Mouse (Mus musculus) kidney, embryonic 15.5 days (tissue): Measurements from ENCODE around the gene Setd4. TPM values are rescaled to one million over a fixed set of nuclear protein-coding genes. Genes with fewer than 3 reads are reported as not detected.

Source experiments
- ATAC-seq: fragments of 200-750 bp; cut with Nextera tagmentation; replicated peaks from 2 replicates; pipeline ENCODE4 v1.8.0; 2017; ENCODE audit warnings: moderate TSS enrichment; ENCODE audit not compliant: low FRiP score
- H3K27ac ChIP-seq: fragments of 300-500 bp; sonication (generic); 2 replicates; pipeline ENCODE4 v1.5.1; 2015; ENCODE audit warnings: mild to moderate bottlenecking, inconsistent platforms
- H3K27me3 ChIP-seq: fragments of 300-500 bp; sonication (generic); 2 replicates; pipeline ENCODE4 v1.6.1; 2015; ENCODE audit warnings: inconsistent platforms
- H3K36me3 ChIP-seq: fragments of 300-500 bp; sonication (generic); 2 replicates; pipeline ENCODE4 v1.6.1; 2015; ENCODE audit warnings: inconsistent platforms
- H3K4me1 ChIP-seq: fragments of 300-500 bp; sonication (generic); 2 replicates; pipeline ENCODE4 v1.6.1; 2015; ENCODE audit warnings: inconsistent platforms
- H3K4me2 ChIP-seq: fragments of 300-500 bp; sonication (generic); 2 replicates; pipeline ENCODE4 v1.6.1; 2015; ENCODE audit warnings: moderate library complexity, mild to moderate bottlenecking, inconsistent platforms
- H3K4me3 ChIP-seq: fragments of 300-500 bp; sonication (generic); replicated peaks from 2 replicates; pipeline ENCODE4 v1.5.1; 2015; ENCODE audit warnings: mild to moderate bottlenecking, inconsistent platforms
- H3K9ac ChIP-seq: fragments of 300-500 bp; sonication (generic); 2 replicates; pipeline ENCODE4 v1.6.1; 2015; ENCODE audit warnings: mild to moderate bottlenecking, inconsistent platforms
- H3K9me3 ChIP-seq: fragments of 300-500 bp; sonication (generic); replicated peaks from 2 replicates; pipeline ENCODE4 v1.6.1; 2016; ENCODE audit warnings: inconsistent platforms
- WGBS: fragments of 180-500 bp; shearing (Covaris S2); methylation state at CpG from one replicate; pipeline ENCODE4 v1.1.7; 2015; ENCODE audit warnings: mixed read lengths; 5-methylcytosine and 5-hydroxymethylcytosine counted together
- polyA plus RNA-seq: library from polyadenylated mRNA; unstranded; fragments of >200 nt; fragmentation: Nextera tagmentation; extraction: Ambion mirVana; gene quantifications from 2 replicates; pipeline ENCODE4 v1.2.1, GENCODE M21; 2015

Setd4 gene
- polyA plus RNA-seq, 1 experiment from 2014 or later: 13.9 TPM

DNA sequence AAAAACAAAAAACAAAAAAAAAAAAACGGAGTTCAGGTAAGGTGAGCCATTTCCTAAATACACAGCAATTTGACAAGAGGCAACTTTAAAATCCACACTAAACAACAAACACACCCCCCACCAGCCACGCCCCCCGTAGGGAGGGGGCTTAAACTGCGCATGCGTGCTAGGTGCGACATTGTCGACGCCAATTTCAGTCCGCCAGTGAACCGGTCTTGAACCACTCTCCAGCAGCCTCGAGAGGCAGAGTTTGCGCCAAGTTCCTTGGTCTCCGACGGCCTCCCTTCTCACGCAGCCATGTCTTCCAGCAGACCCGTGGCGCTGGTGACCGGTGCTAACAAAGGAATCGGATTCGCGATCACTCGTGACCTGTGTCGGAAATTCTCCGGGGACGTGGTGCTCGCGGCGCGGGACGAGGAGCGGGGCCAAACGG lies 3.8 kb upstream of the Setd4 start:
- ATAC-seq: peak; percentile 60
- Histone ChIP-seq H3K9me3 (no peaks in the 10 kb centered on the region), H3K4me2 (peak overlapping the region; percentile 76), H3K4me3 (peak overlapping the region; percentile 72), H3K27me3 (no peaks in the 10 kb centered on the region), H3K4me1 (peaks cover 23% of the 10 kb centered on the region), H3K27ac (peak overlapping the region; percentile 82), H3K9ac (peak overlapping the region; percentile 76), H3K36me3 (peaks cover 15% of the 10 kb centered on the region)
- WGBS: under 1% methylated on average over 32 of the region's 32 CpGs

- WGBS: 90% methylated on average over 7 of the region's 7 CpGs
- Histone ChIP-seq H3K4me2 (no peak overlapping the region), H3K4me3 (no peak overlapping the region), H3K4me1 (peaks cover 24% of the 10 kb centered on the region), H3K27me3 (no peaks in the 10 kb centered on the region), H3K36me3 (peaks cover 10% of the 10 kb centered on the region), H3K9ac (no peak overlapping the region), H3K9me3 (no peaks in the 10 kb centered on the region), H3K27ac (no peak overlapping the region)
- no peak for ATAC-seq
Measured at GRCm38 (mm10) chr16:93606146-93606545, 2.3 kb upstream of the Setd4 start.

GRCm38 (mm10) chr16:93605553-93605952 lies 1.7 kb upstream of the Setd4 start, which contains the start of gene Cbr1:
Gene Cbr1 (plus strand): TSS chr16:93605853.
- Histone ChIP-seq H3K9ac (no peak within 1 kb of the TSS; the same call in 1 of the 2 replicates), H3K4me1 (peaks cover 24% of the 10 kb centered on the region), H3K36me3 (peaks cover 8% of the 10 kb centered on the region), H3K9me3 (no peaks in the 10 kb centered on the region), H3K4me2 (peak within 1 kb of the TSS; percentile 94), H3K27me3 (no peaks in the 10 kb centered on the region), H3K4me3 (peak within 1 kb of the TSS; percentile 59), H3K27ac (no peak within 1 kb of the TSS)
- 66% methylated on average over 4 of the region's 4 CpGs for WGBS
- ATAC-seq: no peak

DNA sequence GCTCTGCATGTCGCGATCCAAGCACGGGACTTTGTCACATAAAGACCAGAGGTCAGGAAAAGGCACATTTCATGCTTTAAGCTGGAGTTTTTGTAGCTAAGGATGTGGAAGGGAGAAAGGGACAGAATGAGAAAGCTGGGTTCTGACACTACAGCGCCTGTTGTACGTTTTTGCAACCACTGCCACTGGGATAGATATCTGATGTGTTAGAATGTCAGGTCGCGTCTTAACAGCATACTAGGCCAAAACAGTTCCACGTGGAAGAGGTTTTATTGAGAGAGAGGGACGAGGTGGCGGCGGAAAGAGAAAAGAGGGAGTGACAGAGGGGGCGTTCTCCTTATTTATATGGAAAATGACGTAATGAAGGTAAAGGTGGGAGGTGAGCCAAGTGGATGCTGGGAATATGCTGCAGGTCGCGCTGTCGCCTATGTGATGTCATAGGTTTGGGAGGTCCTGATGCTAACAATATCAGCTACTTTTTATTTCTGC lies 662 bp upstream of the Setd4 start:
- peak overlapping the region; percentile 59 for H3K4me3 ChIP-seq
- peak overlapping the region; percentile 94 for H3K4me2 ChIP-seq
- no peaks in the 10 kb centered on the region for H3K9me3 ChIP-seq
- no peak for ATAC-seq
- peak overlapping the region; percentile 89 for H3K27ac ChIP-seq
- H3K27me3 ChIP-seq: no peaks in the 10 kb centered on the region
- H3K4me1 ChIP-seq: peaks cover 24% of the 10 kb centered on the region
- H3K36me3 ChIP-seq: 0 out of 2 replicates have a peak, but pooled peaks cover 3% of the 10 kb centered on the region
- H3K9ac ChIP-seq: peak overlapping the region; percentile 70
- 3% methylated on average over 16 of the region's 16 CpGs for WGBS

- H3K27ac ChIP-seq: no peak overlapping the region
- WGBS: 86% methylated on average over 6 of the region's 6 CpGs
- H3K4me2 ChIP-seq: no peak overlapping the region
- no peak overlapping the region for H3K4me3 ChIP-seq
- no peaks in the 10 kb centered on the region for H3K9me3 ChIP-seq
- no peaks in the 10 kb centered on the region for H3K27me3 ChIP-seq
- no peak for ATAC-seq
- no peak overlapping the region for H3K9ac ChIP-seq
- peaks cover 21% of the 10 kb centered on the region; the same call in 1 of the 2 replicates for H3K36me3 ChIP-seq
- peaks cover 15% of the 10 kb centered on the region for H3K4me1 ChIP-seq
Measured at GRCm38 (mm10) chr16:93599461-93599860, 4.4 kb downstream of the Setd4 start.

DNA sequence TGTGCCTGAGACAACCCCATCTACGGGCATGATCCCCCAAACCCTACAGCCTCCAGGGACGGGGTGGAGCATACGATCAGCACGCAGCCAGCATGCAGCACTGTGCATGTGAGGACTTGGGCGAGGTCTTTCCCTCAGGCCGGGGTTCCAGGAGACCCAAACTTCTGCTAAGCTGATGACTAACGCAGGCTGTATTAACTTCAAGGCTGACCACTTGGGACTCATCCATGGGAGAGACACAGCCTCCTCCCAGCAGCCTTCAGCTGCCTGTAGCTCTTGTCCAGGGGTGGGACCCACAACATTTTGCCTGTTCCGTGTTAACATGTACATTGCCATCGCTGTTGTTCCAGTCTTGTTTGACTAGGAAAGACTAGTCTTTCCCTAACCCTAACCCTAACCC lies 6.3 kb downstream of the Setd4 start:
- Histone ChIP-seq H3K36me3 (peaks cover 34% of the 10 kb centered on the region), H3K4me1 (peaks cover 6% of the 10 kb centered on the region; the same call in 1 of the 2 replicates), H3K27me3 (no peaks in the 10 kb centered on the region), H3K4me3 (no peak overlapping the region), H3K4me2 (no peak overlapping the region), H3K9me3 (no peaks in the 10 kb centered on the region), H3K9ac (no peak overlapping the region), H3K27ac (peak overlapping the region; percentile 30)
- 92% methylated on average over 9 of the region's 9 CpGs for WGBS
- ATAC-seq: no peak

- Histone ChIP-seq H3K27ac (peak overlapping the region; percentile 30; the same call in 1 of the 2 replicates), H3K4me3 (no peak overlapping the region), H3K27me3 (no peaks in the 10 kb centered on the region), H3K36me3 (peaks cover 34% of the 10 kb centered on the region), H3K9me3 (no peaks in the 10 kb centered on the region), H3K4me2 (no peak overlapping the region), H3K9ac (no peak overlapping the region), H3K4me1 (peaks cover 6% of the 10 kb centered on the region; the same call in 1 of the 2 replicates)
- ATAC-seq: peak; percentile 60; the same call in 1 of the 2 replicates
- 82% methylated on average over 7 of the region's 7 CpGs for WGBS
Measured at GRCm38 (mm10) chr16:93596807-93597206, 7.1 kb downstream of the Setd4 start.

- Histone ChIP-seq H3K4me3 (no peak overlapping the region), H3K27me3 (no peaks in the 10 kb centered on the region), H3K4me2 (no peak overlapping the region), H3K27ac (0 out of 2 replicates have a peak overlapping the region, but pooled peaks have one; percentile 27), H3K9ac (no peak overlapping the region), H3K4me1 (peaks cover 6% of the 10 kb centered on the region; the same call in 1 of the 2 replicates), H3K36me3 (peaks cover 39% of the 10 kb centered on the region), H3K9me3 (no peaks in the 10 kb centered on the region)
- no peak for ATAC-seq
- WGBS: 68% methylated on average over 5 of the region's 5 CpGs
Measured at GRCm38 (mm10) chr16:93595766-93596165, 8.1 kb downstream of the Setd4 start.

- WGBS: 95% methylated on average over 10 of the region's 10 CpGs
- Histone ChIP-seq H3K4me3 (no peak overlapping the region), H3K4me2 (no peak overlapping the region), H3K9me3 (no peaks in the 10 kb centered on the region), H3K4me1 (peaks cover 6% of the 10 kb centered on the region; the same call in 1 of the 2 replicates), H3K27ac (no peak overlapping the region), H3K9ac (no peak overlapping the region), H3K27me3 (no peaks in the 10 kb centered on the region), H3K36me3 (peaks cover 48% of the 10 kb centered on the region)
- ATAC-seq: no peak
Measured at GRCm38 (mm10) chr16:93594448-93594847, 9.4 kb downstream of the Setd4 start.

- WGBS: 89% methylated on average over 8 of the region's 8 CpGs
- Histone ChIP-seq H3K9ac (no peak overlapping the region), H3K27ac (no peak overlapping the region), H3K4me3 (no peak overlapping the region), H3K27me3 (no peaks in the 10 kb centered on the region), H3K4me2 (no peak overlapping the region), H3K36me3 (peaks cover 45% of the 10 kb centered on the region), H3K4me1 (peaks cover 6% of the 10 kb centered on the region; the same call in 1 of the 2 replicates), H3K9me3 (no peaks in the 10 kb centered on the region)
- no peak for ATAC-seq
Measured at GRCm38 (mm10) chr16:93593406-93593805, 10.5 kb downstream of the Setd4 start.

DNA sequence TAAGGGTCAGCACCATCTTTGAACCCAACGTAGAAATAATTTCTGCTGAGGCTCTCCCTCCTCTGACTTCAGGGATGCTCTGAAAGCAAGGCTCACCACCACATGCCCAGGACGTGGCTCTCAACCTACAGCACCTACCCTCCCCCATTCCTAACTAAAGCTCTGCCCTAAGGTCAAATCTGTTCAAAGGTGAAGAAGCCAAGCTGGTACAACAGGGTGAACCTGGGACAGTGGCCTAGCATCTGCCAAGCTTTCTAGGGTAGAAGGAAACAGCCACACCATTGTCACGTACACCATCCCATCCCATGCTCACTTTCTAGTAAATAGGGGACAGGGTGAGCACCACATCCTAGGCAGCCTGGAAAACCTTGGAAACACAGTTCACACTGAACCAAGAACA lies 11.2 kb downstream of the Setd4 start:
- H3K9me3 ChIP-seq: no peaks in the 10 kb centered on the region
- H3K27me3 ChIP-seq: no peaks in the 10 kb centered on the region
- ATAC-seq: no peak
- no peak overlapping the region for H3K9ac ChIP-seq
- no peak overlapping the region for H3K4me2 ChIP-seq
- H3K4me1 ChIP-seq: peaks cover 6% of the 10 kb centered on the region; the same call in 1 of the 2 replicates
- 89% methylated on average over 3 of the region's 3 CpGs for WGBS
- peaks cover 41% of the 10 kb centered on the region for H3K36me3 ChIP-seq
- H3K27ac ChIP-seq: no peak overlapping the region
- no peak overlapping the region for H3K4me3 ChIP-seq

DNA sequence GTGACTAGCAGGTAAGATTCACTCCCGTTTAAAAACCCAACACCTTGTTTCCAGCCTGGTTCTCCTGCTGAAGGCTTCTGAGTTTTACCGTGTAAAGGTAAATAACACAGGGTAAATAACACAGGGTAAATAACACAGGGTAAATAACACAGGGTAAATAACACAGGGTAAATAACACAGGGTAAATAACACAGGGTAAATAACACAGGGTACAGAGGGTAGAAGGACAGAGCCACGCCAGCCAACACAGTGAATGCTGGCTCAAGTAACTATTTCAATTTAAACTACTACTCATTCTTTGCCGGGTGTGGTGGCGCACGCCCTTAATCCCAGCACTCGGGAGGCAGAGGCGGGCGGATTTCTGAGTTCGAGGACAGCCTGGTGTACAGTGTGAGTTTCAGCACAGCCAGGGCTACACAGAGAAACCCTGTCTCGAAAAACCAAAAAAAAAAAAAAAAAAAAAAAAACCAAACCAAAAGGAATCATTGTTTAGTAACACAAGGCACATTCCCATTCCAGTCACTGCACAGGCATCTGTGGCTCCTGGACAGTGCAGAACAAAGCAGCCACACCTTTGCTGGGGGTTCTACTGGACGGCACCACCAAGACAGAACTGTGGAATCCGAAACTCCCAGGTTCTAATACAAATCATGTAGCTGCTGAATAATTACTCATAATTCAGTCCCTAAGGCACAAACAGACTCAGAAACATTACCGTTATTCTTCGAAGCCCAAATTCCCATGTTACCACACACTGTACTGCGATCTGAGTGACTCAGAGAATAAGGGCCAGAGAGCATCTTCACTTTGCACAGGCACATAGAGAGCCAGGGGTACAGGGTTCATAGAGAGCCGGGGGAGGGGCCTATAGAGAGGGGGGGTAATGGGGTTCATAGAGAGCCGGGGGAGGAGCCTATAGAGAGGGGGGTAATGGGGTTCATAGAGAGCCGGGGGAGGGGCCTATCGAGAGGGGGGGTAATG lies 12.1 kb downstream of the Setd4 start:
- Histone ChIP-seq H3K27ac (no peak overlapping the region), H3K4me1 (peaks cover 6% of the 10 kb centered on the region; the same call in 1 of the 2 replicates), H3K27me3 (no peaks in the 10 kb centered on the region), H3K4me3 (no peak overlapping the region), H3K4me2 (no peak overlapping the region), H3K36me3 (peaks cover 36% of the 10 kb centered on the region), H3K9ac (no peak overlapping the region), H3K9me3 (no peaks in the 10 kb centered on the region)
- WGBS: 92% methylated on average over 19 of the region's 20 CpGs
- no peak for ATAC-seq
